Mouse (Mus musculus) neural tube, embryonic 14.5 days (tissue): ENCODE results near the gene Meis2. TPM values are rescaled to one million over a fixed set of nuclear protein-coding genes. Genes with fewer than 3 reads are reported as not detected.

Experiments
- ATAC-seq: fragments of 200-750 bp; cut with Nextera tagmentation; 2 replicates; pipeline ENCODE4 v1.8.0; 2017; ENCODE audit warnings: low read depth, mild to moderate bottlenecking, moderate TSS enrichment, moderate library complexity
- H3K27ac ChIP-seq: fragments of 300-500 bp; sonication (generic); 2 replicates; pipeline ENCODE4 v1.5.1; 2014; ENCODE audit warnings: low read depth, mild to moderate bottlenecking, control low read depth, low read length, moderate library complexity, mixed read lengths
- H3K27me3 ChIP-seq: fragments of 300-500 bp; sonication (generic); 2 replicates; pipeline ENCODE4 v1.6.1; 2014; ENCODE audit warnings: low read length; ENCODE audit not compliant: control insufficient read depth, insufficient read depth
- H3K36me3 ChIP-seq: fragments of 300-500 bp; sonication (generic); 2 replicates; pipeline ENCODE4 v1.6.1; 2014; ENCODE audit warnings: low read length, mixed read lengths; ENCODE audit not compliant: control insufficient read depth, insufficient read depth
- H3K4me1 ChIP-seq: fragments of 300-500 bp; sonication (generic); 2 replicates; pipeline ENCODE4 v1.6.1; 2014; ENCODE audit warnings: low read length; ENCODE audit not compliant: control insufficient read depth, insufficient read depth
- H3K4me2 ChIP-seq: fragments of 300-500 bp; sonication (generic); 2 replicates; pipeline ENCODE4 v1.6.1; 2014; ENCODE audit warnings: mild to moderate bottlenecking, low read depth, low read length, control low read depth
- H3K4me3 ChIP-seq: fragments of 300-500 bp; sonication (generic); 2 replicates; pipeline ENCODE4 v1.5.1; 2014; ENCODE audit warnings: low read depth, low read length, control low read depth, mixed read lengths
- H3K9ac ChIP-seq: fragments of 300-500 bp; sonication (generic); replicated peaks from 2 replicates; pipeline ENCODE4 v1.6.1; 2014; ENCODE audit warnings: low read depth, mild to moderate bottlenecking, control low read depth, low read length, mixed read lengths
- H3K9me3 ChIP-seq: fragments of 300-500 bp; sonication (generic); 2 replicates; pipeline ENCODE4 v1.6.1; 2016; ENCODE audit warnings: low read length; ENCODE audit not compliant: control insufficient read depth
- WGBS: fragments of 180-500 bp; shearing (Covaris S2); extraction: QIAGEN DNeasy Blood & Tissue Kit; methylation state at CpG from one replicate; pipeline ENCODE4 v1.1.7; 2014; 5-methylcytosine and 5-hydroxymethylcytosine counted together
- polyA plus RNA-seq: library from polyadenylated mRNA; unstranded; fragments of >200 nt; fragmentation: Nextera tagmentation; extraction: Ambion mirVana; gene quantifications from 2 replicates; pipeline ENCODE4 v1.2.1, GENCODE M21; 2014

The Meis2 gene
- polyA plus RNA-seq, 1 experiment from 2014 or later, result 117 TPM

DNA sequence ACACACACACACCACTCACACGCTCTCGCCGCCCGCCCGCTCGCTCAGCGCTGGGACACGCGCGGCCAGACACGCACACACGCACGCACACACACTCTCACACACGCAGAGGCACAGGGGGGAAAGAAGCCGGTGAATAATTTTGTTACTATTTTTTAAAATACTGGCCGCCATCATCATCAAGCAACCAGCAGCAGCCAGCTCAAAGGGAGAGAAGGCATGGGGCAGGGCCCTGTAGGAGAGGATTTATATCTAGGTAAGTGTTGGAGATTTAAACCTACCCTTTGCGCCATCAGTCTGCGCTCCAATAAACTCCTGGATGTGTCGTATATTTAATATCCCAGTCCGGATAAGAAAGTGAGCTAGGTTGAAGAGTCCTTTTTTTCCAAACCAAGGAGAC, 1.1 kb downstream of the Meis2 start:
- no peaks in the 10 kb centered on the region for H3K9me3 ChIP-seq
- H3K36me3 ChIP-seq, result no peaks in the 10 kb centered on the region
- H3K27me3 ChIP-seq, result no peaks in the 10 kb centered on the region; the same call in 1 of the 2 replicates
- H3K4me2 ChIP-seq, result peak overlapping the region; percentile 85
- peaks cover 17% of the 10 kb centered on the region; the same call in 1 of the 2 replicates for H3K4me1 ChIP-seq
- peak overlapping the region; percentile 95 for H3K27ac ChIP-seq
- peak overlapping the region; percentile 88 for H3K9ac ChIP-seq
- 0% methylated on average over 20 of the region's 20 CpGs for WGBS
- peak overlapping the region; percentile 59 for H3K4me3 ChIP-seq
- ATAC-seq, result no peak

DNA sequence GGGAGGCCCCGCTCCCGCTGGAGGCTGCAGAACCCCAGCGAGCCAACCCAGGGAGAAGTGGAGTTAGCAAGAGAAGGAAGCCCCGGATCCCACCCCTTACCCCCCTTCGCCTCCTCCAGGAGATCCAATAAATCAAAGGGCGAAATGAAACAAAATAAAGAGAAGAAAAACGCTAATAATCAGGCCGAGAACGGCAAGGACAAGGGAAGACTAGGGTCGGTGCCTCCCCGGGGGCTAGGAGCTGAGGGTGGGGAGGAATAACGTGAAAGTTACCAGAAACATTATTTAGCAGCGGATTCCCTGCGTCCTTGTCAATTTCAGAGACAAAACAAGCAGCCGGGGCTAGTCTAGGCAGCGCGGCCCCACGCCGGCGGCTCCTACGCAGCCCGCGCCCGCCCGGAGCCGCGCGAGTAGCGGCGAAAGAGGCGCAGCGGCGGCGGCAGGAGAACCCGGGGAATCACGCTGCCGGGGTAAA, 1.8 kb downstream of the Meis2 start:
- Histone ChIP-seq H3K36me3 (no peaks in the 10 kb centered on the region), H3K27ac (peak overlapping the region; percentile 95), H3K4me1 (peaks cover 19% of the 10 kb centered on the region), H3K4me2 (peak overlapping the region; percentile 85), H3K4me3 (peak overlapping the region; percentile 59), H3K27me3 (no peaks in the 10 kb centered on the region; the same call in 1 of the 2 replicates), H3K9ac (peak overlapping the region; percentile 88), H3K9me3 (no peaks in the 10 kb centered on the region)
- no peak for ATAC-seq
- WGBS, result under 1% methylated on average over 37 of the region's 37 CpGs

- under 1% methylated on average over 36 of the region's 36 CpGs for WGBS
- Histone ChIP-seq H3K9me3 (no peaks in the 10 kb centered on the region), H3K4me1 (peaks cover 27% of the 10 kb centered on the region), H3K9ac (peak overlapping the region; percentile 88), H3K36me3 (no peaks in the 10 kb centered on the region), H3K27me3 (no peaks in the 10 kb centered on the region; the same call in 1 of the 2 replicates), H3K4me3 (peak overlapping the region; percentile 59), H3K4me2 (peak overlapping the region; percentile 85), H3K27ac (peak overlapping the region; percentile 95)
- no peak for ATAC-seq
Measured at GRCm38 (mm10) chr2:116062761-116063441, 2.7 kb downstream of the Meis2 start.

GRCm38 (mm10) chr2:116062251-116062651, 3.4 kb downstream of the Meis2 start:
- ATAC-seq, result no peak
- H3K9ac ChIP-seq, result peak overlapping the region; percentile 88
- no peaks in the 10 kb centered on the region for H3K9me3 ChIP-seq
- no peaks in the 10 kb centered on the region for H3K36me3 ChIP-seq
- H3K27ac ChIP-seq, result peak overlapping the region; percentile 95
- H3K4me3 ChIP-seq, result peak overlapping the region; percentile 59
- H3K4me1 ChIP-seq, result peaks cover 27% of the 10 kb centered on the region
- peak overlapping the region; percentile 85 for H3K4me2 ChIP-seq
- under 1% methylated on average over 20 of the region's 20 CpGs for WGBS
- H3K27me3 ChIP-seq, result no peaks in the 10 kb centered on the region; the same call in 1 of the 2 replicates

DNA sequence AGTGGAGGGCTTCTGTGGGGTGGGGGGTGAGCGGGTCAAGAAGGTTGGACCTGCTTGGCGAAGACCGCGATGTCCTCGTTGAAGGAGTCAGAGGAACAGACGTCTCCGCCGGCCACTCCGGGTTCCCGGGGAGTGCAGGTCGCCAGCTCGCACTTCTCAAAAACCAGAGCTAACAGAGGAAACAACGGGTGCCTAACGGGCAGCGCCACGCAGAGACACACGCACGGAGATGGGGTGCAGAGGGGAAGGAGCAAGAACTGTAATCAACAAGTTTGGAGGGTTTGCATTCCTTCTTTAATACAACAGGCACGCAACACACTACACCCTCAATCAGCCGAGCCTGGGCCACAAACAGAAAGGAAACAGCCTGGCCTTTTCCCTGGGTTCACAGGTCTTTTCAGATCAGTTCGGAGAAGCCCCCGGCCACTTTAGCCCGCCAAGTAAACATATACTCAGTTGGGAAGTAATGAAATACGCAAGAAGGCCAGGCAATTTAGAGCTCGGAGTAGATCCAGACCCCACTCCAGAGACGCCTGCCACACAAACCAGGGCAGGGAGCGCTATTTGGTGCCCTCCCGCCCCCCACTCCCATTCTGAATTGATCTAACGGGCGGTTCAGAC, 4.1 kb downstream of the Meis2 start:
- Histone ChIP-seq H3K4me3 (peak overlapping the region; percentile 59), H3K36me3 (no peaks in the 10 kb centered on the region), H3K27me3 (no peaks in the 10 kb centered on the region; the same call in 1 of the 2 replicates), H3K9me3 (no peaks in the 10 kb centered on the region), H3K27ac (peak overlapping the region; percentile 95), H3K9ac (peak overlapping the region; percentile 88), H3K4me1 (peaks cover 30% of the 10 kb centered on the region), H3K4me2 (peak overlapping the region; percentile 85)
- no peak for ATAC-seq
- WGBS, result under 1% methylated on average over 30 of the region's 30 CpGs

GRCm38 (mm10) chr2:116060701-116061400, 4.8 kb downstream of the Meis2 start:
- WGBS, result 1% methylated on average over 21 of the region's 21 CpGs
- Histone ChIP-seq H3K36me3 (no peaks in the 10 kb centered on the region), H3K27ac (peak overlapping the region; percentile 95), H3K27me3 (no peaks in the 10 kb centered on the region; the same call in 1 of the 2 replicates), H3K4me2 (peak overlapping the region; percentile 85), H3K4me3 (peak overlapping the region; percentile 59), H3K9me3 (no peaks in the 10 kb centered on the region), H3K4me1 (peaks cover 33% of the 10 kb centered on the region), H3K9ac (peak overlapping the region; percentile 88)
- ATAC-seq, result no peak

GRCm38 (mm10) chr2:116060210-116060609, 5.4 kb downstream of the Meis2 start:
- Histone ChIP-seq H3K4me3 (peak overlapping the region; percentile 59), H3K9ac (peak overlapping the region; percentile 88), H3K27me3 (no peaks in the 10 kb centered on the region; the same call in 1 of the 2 replicates), H3K9me3 (no peaks in the 10 kb centered on the region), H3K36me3 (no peaks in the 10 kb centered on the region), H3K4me1 (peaks cover 35% of the 10 kb centered on the region), H3K4me2 (peak overlapping the region; percentile 85), H3K27ac (peak overlapping the region; percentile 95)
- 3% methylated on average over 19 of the region's 19 CpGs for WGBS
- ATAC-seq, result no peak

- Histone ChIP-seq H3K27me3 (no peaks in the 10 kb centered on the region; the same call in 1 of the 2 replicates), H3K27ac (peak overlapping the region; percentile 2; the same call in 1 of the 2 replicates), H3K9ac (peak overlapping the region; percentile 88), H3K4me2 (peak overlapping the region; percentile 85), H3K9me3 (no peaks in the 10 kb centered on the region), H3K4me1 (peaks cover 38% of the 10 kb centered on the region), H3K4me3 (peak overlapping the region; percentile 59), H3K36me3 (no peaks in the 10 kb centered on the region)
- no peak for ATAC-seq
- 21% methylated on average over 1 of the region's 1 CpGs for WGBS
Measured at GRCm38 (mm10) chr2:116059661-116060060, 6.0 kb downstream of the Meis2 start.
